Mouse (Mus musculus) G1E-ER4 (cell line): Measurements from ENCODE around the gene Ddx42. TPM values are rescaled to one million over a fixed set of nuclear protein-coding genes. Genes with fewer than 3 reads are reported as not detected.

Experiments used
- GATA1 ChIP-seq: IDR thresholded peaks from one replicate; pipeline ENCODE4 v1.8.0; 2012; ENCODE audit warnings: low read length, inconsistent platforms
- polyA plus RNA-seq: library from polyadenylated mRNA; stranded (reverse); fragments of >175 nt; gene quantifications from 2 replicates; pipeline ENCODE4 v1.2.3, GENCODE M21; 2012

Gene Ddx42
- polyA plus RNA-seq, 1 experiment: 29.6 TPM

DNA sequence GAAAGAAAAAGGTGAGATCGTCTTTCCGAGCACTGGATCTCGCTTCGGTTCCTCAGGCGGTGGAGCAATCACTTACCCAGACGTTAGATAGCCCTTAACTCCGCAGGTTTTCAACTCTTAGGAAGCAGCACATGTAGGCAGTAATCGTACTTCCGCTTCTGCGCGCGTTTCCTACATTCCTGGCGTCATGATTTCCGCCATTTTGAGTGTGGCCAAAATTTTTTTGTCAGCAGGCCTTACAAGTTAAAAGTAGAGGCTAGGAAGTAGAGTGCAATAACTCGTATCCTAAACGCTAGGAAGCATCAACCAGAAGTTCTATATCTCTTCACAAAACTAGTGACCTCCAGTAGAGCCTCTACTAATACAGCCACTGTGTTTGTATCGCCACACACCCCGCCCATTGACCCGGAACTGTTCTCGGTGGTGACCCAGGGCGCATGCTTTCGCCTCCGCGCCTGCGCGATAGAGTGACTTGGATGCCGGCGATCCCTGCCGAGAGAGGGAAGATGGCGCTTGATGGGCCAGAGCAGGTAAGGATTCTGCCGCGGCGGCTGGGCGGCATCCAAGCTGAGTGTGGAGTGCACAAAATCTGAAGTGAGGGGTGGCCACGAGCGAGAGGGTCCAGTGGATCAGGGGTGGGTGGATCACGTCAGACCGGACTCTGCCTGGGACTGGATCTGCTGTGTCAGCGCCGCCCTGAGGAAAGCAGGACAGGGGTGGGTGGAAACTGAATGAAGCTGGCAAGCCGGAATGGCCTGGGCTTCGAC lies 39.1 kb downstream of the Ddx42 start, which contains the start of the genes Ftsj3 and Psmc5:
Gene Ftsj3, minus strand, starts transcription at position 395 of the 767 bp plus-strand sequence.
Gene Psmc5, plus strand, starts transcription at position 470 of the 767 bp plus-strand sequence.
- TF ChIP-seq GATA1: no peak

DNA sequence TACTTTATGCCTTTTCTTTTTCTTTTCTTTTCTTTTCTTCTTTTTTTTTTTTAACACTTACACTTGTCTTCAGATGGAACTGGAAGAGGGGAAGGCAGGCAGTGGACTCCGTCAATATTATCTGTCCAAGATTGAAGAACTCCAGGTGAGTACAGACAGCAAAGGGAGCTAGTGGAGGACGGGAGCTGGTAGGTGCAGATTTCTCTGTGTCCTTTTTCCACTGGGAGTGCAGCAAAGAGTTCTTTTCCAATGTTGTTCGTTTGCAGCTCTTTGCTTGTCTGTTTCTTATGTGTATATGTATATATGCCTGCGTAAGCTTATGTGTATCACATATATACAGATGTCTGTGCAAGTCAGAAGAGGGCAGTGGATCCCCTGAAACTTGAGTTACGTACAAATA lies 40.0 kb downstream of the Ddx42 start:
- no peak for TF ChIP-seq GATA1

DNA sequence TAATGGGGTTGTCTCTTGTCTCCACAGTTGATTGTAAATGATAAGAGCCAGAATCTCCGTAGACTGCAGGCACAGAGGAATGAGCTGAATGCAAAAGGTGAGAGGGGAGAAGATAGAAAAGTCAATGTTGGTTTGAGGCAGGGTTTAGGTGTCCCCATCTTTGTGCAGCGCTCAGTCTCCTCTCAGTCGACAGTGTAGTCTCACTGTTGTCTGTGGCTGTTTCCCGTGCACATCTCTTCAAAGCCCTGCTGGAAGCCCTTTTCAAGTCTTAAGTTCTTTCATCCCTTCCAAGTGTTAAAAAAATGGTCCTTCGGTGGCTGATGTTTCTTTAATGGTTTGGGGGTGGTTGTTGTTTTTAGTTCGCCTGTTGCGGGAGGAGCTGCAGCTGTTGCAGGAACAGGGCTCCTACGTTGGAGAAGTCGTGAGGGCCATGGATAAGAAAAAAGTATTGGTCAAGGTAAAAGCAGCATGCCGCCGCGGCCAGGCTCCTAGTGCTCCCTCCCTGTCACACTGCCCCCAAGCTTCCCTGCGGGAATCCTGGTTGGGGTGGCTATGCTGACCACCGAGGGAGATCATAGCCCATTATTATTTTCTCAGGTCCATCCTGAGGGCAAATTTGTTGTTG lies 44.2 kb downstream of the Ddx42 start:
- TF ChIP-seq GATA1: no peak

DNA sequence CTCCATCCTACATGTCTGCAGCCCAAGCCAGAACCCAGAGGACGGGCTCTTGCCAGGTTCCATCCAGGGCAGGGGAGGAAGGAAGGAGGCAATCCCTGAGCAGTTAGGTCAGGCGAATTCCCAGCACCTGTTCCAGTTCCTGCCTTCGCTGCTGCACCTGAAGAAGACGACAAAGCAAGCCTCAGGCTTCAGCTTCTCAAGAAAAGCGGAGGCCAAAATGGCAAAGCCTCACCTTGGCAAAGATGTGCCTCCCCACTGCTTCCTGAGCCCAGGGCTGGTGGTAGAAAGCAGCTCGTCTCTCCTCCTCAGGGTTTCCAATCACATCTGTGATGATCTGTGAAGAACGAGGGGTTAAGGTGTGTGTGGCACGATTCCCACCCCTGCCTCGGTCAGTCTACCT lies 47.2 kb downstream of the Ddx42 start:
- no peak for TF ChIP-seq GATA1

- no peak for TF ChIP-seq GATA1
Measured at GRCm38 (mm10) chr11:106264988-106265387, 48.3 kb downstream of the Ddx42 start.

- TF ChIP-seq GATA1: no peak
Measured at GRCm38 (mm10) chr11:106265570-106265969, 48.8 kb downstream of the Ddx42 start.

- TF ChIP-seq GATA1: no peak
Measured at GRCm38 (mm10) chr11:106266431-106266830, 49.7 kb downstream of the Ddx42 start.

DNA sequence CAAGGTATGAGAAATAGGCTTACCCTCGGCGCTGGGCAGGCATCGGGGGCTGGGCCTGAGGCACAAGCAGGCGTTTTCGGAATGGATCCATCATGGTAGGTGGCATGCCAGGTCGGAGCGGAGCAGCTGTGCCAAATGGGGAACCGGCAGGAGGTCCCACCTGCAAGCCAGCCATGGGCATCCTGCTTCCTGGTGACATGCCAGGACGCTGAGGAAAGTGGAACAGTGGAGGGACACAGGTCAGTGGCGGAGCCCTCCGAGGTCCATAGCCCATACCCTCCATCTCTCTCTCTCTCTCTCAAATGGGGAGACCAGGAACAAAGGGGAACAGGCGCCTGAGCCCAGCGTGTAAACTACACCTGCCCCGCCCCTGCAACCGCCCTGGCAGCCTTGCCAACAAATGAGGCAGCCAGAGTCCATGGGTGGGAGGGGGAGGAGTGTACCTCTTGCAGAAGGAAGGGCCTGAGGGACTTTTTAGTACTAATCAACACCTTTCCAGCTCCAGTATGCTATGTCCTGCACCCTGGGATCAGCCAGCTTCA lies 50.7 kb downstream of the Ddx42 start:
- TF ChIP-seq GATA1: no peak

DNA sequence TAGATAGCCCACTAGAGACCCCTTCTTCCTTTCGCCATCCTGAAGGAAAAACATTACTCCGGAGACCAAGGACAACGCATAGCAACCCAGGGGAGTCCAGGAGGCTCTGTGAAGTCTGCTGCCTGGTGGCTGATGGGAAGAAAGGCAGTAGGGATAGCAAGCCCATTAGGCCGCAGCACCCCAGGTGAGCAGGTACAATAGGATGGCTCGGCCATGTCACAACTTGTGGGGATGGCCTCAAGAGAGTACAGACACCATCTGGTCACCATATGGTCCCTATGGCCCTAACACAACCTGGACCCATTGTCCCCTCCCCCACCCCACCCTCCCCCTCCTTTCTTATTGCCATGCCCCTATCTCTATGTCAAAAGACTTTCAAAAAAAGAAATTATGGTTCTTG lies 51.1 kb downstream of the Ddx42 start:
- no peak for TF ChIP-seq GATA1

- no peak for TF ChIP-seq GATA1
Measured at GRCm38 (mm10) chr11:106268326-106269059, 51.8 kb downstream of the Ddx42 start.

- TF ChIP-seq GATA1: no peak
Measured at GRCm38 (mm10) chr11:106269060-106269431, 52.3 kb downstream of the Ddx42 start.

DNA sequence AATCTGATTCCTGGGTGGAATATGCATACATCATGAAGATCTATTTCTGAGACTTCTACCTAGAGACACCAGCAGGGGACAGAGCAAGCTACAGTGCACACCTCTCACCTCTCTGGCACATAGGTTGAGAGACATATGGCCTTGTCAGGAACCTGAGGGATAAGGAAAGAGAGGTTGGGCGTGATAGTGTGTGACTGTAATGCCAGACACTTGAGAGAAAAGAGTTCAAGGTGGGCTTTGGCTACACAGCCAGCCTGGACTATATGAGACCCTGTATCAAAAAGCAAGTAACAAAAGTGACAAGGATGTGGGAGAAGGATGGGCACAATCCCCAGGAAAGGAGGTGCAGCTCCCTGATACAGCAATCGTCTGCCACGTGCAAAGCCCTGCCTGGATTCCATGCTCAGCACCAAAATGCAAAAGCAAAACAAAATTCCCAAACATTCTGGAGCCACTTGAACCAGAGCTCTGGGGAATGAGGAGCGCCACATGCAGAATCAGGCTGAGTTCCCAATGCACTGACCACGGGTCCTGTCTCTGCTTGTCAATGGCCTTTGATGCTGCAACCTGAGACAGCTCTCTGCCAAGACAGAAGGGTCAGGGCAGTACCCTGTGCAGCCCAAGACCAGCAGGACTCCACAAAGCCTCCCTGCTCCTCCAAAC lies 54.5 kb downstream of the Ddx42 start:
- no peak for TF ChIP-seq GATA1

DNA sequence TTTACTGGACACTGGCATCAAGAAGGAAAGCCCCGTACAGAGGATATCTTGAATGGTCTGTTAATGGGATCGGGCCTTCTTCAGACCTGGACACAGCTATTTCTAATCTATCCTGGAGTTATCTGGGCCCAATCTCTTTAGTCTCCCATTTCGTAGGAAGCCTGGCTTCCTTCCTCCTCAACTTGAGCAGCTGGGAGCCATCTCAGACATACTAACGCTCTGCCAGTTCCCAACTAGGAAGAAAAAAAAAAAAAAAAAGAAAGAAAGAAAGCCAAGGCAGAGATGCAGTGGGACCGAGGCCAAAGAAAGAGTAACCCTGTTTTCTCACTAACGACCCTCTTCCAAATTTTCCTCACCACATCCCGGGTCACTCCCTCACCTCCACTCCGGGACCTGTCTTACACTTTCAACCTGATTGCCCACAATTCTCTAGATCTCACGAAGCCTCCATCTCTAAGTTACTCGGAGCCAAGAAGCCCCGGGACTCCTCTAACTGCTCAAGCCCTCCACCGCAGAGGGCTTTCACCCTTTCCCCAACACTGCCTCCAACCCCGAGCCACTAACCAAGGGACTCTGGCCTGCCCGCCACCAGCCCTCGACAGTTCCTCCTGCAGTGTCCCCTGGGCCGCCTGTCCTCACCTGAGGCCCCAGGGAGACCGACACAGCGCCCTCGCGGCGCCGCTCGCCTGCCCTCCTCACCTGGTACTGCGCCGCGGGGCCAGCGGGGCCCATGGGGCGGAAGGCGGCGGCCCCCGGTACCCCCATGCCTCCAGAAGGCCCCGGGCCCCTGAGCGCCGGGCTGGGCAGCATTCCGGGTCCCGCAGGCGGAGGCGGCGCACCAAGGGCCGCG lies 55.3 kb downstream of the Ddx42 start:
- TF ChIP-seq GATA1: no peak

DNA sequence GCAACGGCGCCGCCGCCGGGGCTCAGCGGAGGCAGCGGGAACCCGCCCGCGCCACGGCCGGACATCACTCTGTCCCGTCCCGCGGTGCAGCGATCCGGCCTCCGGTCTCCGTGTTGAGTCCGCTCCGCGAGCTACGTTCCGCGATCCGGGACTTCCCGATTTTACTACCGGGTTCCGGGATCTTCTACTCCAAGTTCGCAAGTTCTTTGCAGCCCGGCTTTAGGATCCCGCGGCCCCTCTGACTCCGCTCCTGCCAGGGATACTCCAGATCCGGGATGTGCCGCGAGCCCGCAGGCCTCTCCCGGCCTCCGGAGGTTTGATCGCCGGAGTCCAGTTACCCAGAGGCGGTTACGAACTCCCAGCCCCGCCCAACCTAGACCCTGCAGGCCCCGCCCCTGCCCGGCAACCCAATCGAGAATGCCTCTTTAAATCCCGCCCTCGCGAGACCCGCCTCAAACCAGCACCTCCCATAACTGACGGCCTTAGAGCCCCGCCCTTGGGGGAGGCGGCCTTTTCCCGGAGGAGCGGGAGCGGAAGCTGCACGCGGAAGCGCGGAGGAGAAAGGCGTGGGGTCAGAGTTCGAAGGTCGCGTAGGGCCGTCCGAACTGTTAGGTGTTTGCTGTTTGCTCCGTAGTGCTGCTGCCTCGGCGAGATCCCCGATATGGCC lies 56.1 kb downstream of the Ddx42 start, which contains the start of gene Smarcd2:
Gene Smarcd2, minus strand, starts transcription at position 329 of the 667 bp plus-strand sequence.
- TF ChIP-seq GATA1: no peak

- no peak for TF ChIP-seq GATA1
Measured at GRCm38 (mm10) chr11:106273311-106273684, 56.6 kb downstream of the Ddx42 start.
